ENCODE assay signal across 25 mouse cellular contexts in genomic region chr19:4137913-4138312, GRCm38 (mm10). TPM values are rescaled to one million over a fixed set of nuclear protein-coding genes. Genes with fewer than 3 reads are reported as not detected.
"Had no signal": no experiment of that assay in that cellular context is flagged by ENCODE, and none has a peak within 500 bp of the region (broad histone marks: within the 10 kb centered on the region; RNA-seq: fewer than 3 reads in every experiment).

No protein-coding gene starts in this region.

- H3K4me3 ChIP-seq: kidney, embryonic 15.5 days; limb, embryonic 12.5 days; limb, embryonic 15.5 days; megakaryocyte, embryonic 14.5 days; midbrain, embryonic 10.5 days; midbrain, embryonic 13.5 days; myocyte; neural tube, embryonic 13.5 days had no signal

- H3K27me3 ChIP-seq: kidney, embryonic 15.5 days; limb, embryonic 12.5 days; limb, embryonic 15.5 days; midbrain, embryonic 13.5 days; neural tube, embryonic 13.5 days had no signal

- H3K4me1 ChIP-seq: limb, embryonic 12.5 days; limb, embryonic 15.5 days had no signal

- H3K27ac ChIP-seq: kidney, embryonic 15.5 days; limb, embryonic 12.5 days; limb, embryonic 15.5 days; liver, embryonic 14.5 days; macrophage; midbrain, embryonic 13.5 days; neural tube, embryonic 13.5 days had no signal

- ATAC-seq: liver, postnatal 0 days; lung, postnatal 0 days; midbrain, embryonic 13.5 days; midbrain, embryonic 16.5 days had no signal

- DNase-seq: kidney, adult 11 months; kidney, adult 8-10 months; kidney, postnatal 36 days; left cerebral cortex, postnatal 4 days; liver, postnatal 0 days; lung, embryonic 14.5 days; thymus, adult 18-20 months; thymus, postnatal 36 days had no signal

RNA-seq across cellular contexts. Expression of gene Gpr152, which starts 1.7 kb away (rescaled TPM):
- total RNA-seq: layer of hippocampus, postnatal 10 days; left cerebral cortex, postnatal 14 days; left cerebral cortex, postnatal 4 days; monocyte, adult 5-6 weeks had no signal
- polyA plus RNA-seq: kidney, embryonic 15.5 days; limb, embryonic 12.5 days; limb, embryonic 15.5 days; liver, embryonic 11.5 days; liver, embryonic 14.5 days; liver, postnatal 0 days; lung, embryonic 14.5 days; lung, postnatal 0 days; macrophage; midbrain, embryonic 10.5 days; myocyte; neural tube, embryonic 13.5 days; stomach, embryonic 16.5 days had no signal

RNA-seq across cellular contexts. Expression of gene Cabp4, which starts 5.9 kb away (rescaled TPM):
- total RNA-seq: left cerebral cortex, postnatal 4 days; monocyte, adult 5-6 weeks had no signal
- polyA plus RNA-seq: macrophage; midbrain, embryonic 10.5 days had no signal

RNA-seq across cellular contexts. Expression of gene Ptprcap, which starts 15.5 kb away (rescaled TPM):
- polyA plus RNA-seq: midbrain, embryonic 10.5 days had no signal
